Mouse (Mus musculus) adipocyte (in vitro differentiated cells): ENCODE measurements at regions not wholly inside any gene's neighbourhood (a gene's known extent, or its start where the extent isn't known, plus 50 kb on each side); places are given as distances from the start of the nearest gene placed in this dataset.
A peak's percentile ranks its signal among the peaks of the same experiment; 100 is the strongest.

Source experiments
- DNase-seq: peaks from one replicate; pipeline ENCODE4 v3.0.0-alpha.2; 2016; ENCODE audit warnings: low spot score

- DNase-seq, result no peak
Measured at GRCm38 (mm10) chr15:6934564-6934980, 59.8 kb upstream of the Osmr start.

GRCm38 (mm10) chr15:6941491-6941890 is 66.7 kb upstream of the Osmr start:
- peak; percentile 7 for DNase-seq

- no peak for DNase-seq
Measured at GRCm38 (mm10) chr15:6949236-6949635, 74.5 kb upstream of the Osmr start.

GRCm38 (mm10) chr15:6949686-6950085 is 74.9 kb upstream of the Osmr start:
- DNase-seq, result no peak

- DNase-seq, result no peak
Measured at GRCm38 (mm10) chr15:6950503-6950902, 75.7 kb upstream of the Osmr start.

- DNase-seq, result no peak
Measured at GRCm38 (mm10) chr15:6953556-6953955, 78.8 kb upstream of the Osmr start.

GRCm38 (mm10) chr15:6953970-6954791 is 79.4 kb upstream of the Osmr start:
- no peak for DNase-seq

- no peak for DNase-seq
Measured at GRCm38 (mm10) chr15:6959911-6960310, 85.1 kb upstream of the Osmr start.

- DNase-seq, result no peak
Measured at GRCm38 (mm10) chr15:6960753-6961746, 86.3 kb upstream of the Osmr start.

- DNase-seq, result no peak
Measured at GRCm38 (mm10) chr15:6964635-6965034, 89.9 kb upstream of the Osmr start.

- no peak for DNase-seq
Measured at GRCm38 (mm10) chr15:6965446-6965845, 90.7 kb upstream of the Osmr start.

- no peak for DNase-seq
Measured at GRCm38 (mm10) chr15:6974410-6974809, 99.6 kb upstream of the Osmr start.

GRCm38 (mm10) chr15:6981430-6981829 is 106.7 kb upstream of the Osmr start:
- no peak for DNase-seq

GRCm38 (mm10) chr15:6983320-6983719 is 107.1 kb upstream of the Lifr start:
- no peak for DNase-seq

GRCm38 (mm10) chr15:6988187-6988586 is 102.2 kb upstream of the Lifr start:
- DNase-seq, result peak; percentile 19

- DNase-seq, result peak; percentile 60
Measured at GRCm38 (mm10) chr15:6989094-6989493, 101.3 kb upstream of the Lifr start.

- no peak for DNase-seq
Measured at GRCm38 (mm10) chr15:6993226-6993625, 97.2 kb upstream of the Lifr start.

- DNase-seq, result peak; percentile 37
Measured at GRCm38 (mm10) chr15:6995246-6995645, 95.2 kb upstream of the Lifr start.

GRCm38 (mm10) chr15:6997871-6998270 is 92.5 kb upstream of the Lifr start:
- DNase-seq, result no peak

- peak; percentile 23 for DNase-seq
Measured at GRCm38 (mm10) chr15:6998576-6999070, 91.8 kb upstream of the Lifr start.

GRCm38 (mm10) chr15:6999667-7000066 is 90.7 kb upstream of the Lifr start:
- DNase-seq, result no peak

- DNase-seq, result no peak
Measured at GRCm38 (mm10) chr15:7002226-7002625, 88.2 kb upstream of the Lifr start.

GRCm38 (mm10) chr15:7003311-7003710 is 87.1 kb upstream of the Lifr start:
- no peak for DNase-seq
